Mouse (Mus musculus): ENCODE measurements at regions not wholly inside any gene's neighbourhood (a gene's known extent, or its start where the extent isn't known, plus 50 kb on each side); places are given as distances from the start of the nearest gene placed in this dataset.
"Not testable (repeated sequence)": the region's sequence is repeated elsewhere in the genome, so short reads cannot be mapped to it uniquely, and the experiment has no call there.

DNA sequence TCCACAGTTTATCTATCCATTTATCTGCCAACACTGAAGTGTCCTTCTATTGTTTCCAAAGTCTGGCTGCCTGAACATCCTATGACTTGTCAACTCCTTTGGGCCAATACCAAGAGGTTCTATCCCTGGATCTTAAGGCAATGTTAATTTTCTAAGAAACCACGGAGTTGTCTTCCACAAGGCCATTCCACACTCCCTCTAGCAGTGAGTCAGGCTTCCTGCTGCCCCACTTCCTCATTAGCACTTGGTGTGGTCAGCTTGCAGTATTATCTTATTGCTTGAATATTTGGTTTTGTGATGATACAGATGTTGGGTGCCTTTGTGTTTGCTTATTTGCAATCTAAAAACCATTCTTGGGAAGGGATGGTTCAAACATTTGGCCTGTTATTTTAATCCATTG is 87.5 kb upstream of the Ppp2r2d start:
- no peak overlapping the region for H3K27ac ChIP-seq (replicated peaks)
- no peaks in the 10 kb centered on the region for H3K9me3 ChIP-seq
- H3K4me2 ChIP-seq (replicated peaks): no peak overlapping the region
- H3K4me1 ChIP-seq: no peaks in the 10 kb centered on the region
- 73% methylated on average over 1 of the region's 1 CpGs for WGBS
- no peak overlapping the region for H3K9ac ChIP-seq (replicated peaks)
- no peaks in the 10 kb centered on the region for H3K27me3 ChIP-seq
- H3K36me3 ChIP-seq: no peaks in the 10 kb centered on the region
- H3K4me3 ChIP-seq: no peak overlapping the region
- ATAC-seq (replicated peaks): no peak

DNA sequence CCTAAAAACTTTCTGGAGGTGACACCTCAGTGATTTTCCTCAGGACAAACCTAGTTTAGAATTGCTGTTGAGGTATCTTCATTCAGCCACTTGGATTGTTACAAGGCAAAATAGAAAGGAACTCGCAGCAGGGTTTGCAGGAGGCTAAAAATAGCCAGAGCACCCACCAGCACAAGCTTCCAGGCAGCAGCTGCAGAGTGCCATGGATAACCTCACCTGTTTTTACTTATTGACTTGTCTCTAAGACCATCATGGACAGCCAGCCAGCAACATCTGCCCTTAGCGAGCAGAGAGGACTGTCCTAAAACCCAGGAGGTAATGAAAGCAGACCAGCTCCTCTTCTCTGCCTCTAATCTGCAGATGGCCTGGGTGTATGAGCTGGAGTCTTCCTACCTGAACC is 97.4 kb upstream of the Ppp2r2d start:
- H3K4me3 ChIP-seq: no peak overlapping the region
- H3K9ac ChIP-seq (replicated peaks): no peak overlapping the region
- no peak overlapping the region for H3K27ac ChIP-seq (replicated peaks)
- no peaks in the 10 kb centered on the region for H3K36me3 ChIP-seq
- H3K27me3 ChIP-seq: no peaks in the 10 kb centered on the region
- no peaks in the 10 kb centered on the region for H3K4me1 ChIP-seq
- no peaks in the 10 kb centered on the region for H3K9me3 ChIP-seq
- H3K4me2 ChIP-seq (replicated peaks): no peak overlapping the region
- 83% methylated on average over 2 of the region's 2 CpGs for WGBS
- no peak for ATAC-seq (replicated peaks)

DNA sequence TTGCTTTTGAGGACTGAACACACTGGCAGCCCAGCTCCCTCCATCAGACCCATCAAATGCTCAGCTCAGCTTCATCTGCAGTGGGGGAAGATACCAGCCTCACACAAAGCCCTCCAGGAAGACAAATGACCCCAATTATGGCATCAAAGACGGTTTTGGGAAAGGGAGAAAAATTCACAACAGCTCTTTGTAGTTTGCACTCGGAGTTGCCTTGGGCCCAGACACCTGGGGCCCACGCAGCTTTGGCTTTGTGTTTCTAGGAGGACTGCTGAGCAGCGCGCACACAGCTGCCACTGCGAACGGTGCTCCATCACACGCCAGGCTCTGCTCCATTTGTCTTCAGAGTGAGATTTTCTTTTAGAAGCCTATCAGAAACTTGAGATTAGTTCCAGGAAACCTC is 99.3 kb upstream of the Ppp2r2d start:
- no peak for ATAC-seq (replicated peaks)
- 47% methylated on average over 8 of the region's 8 CpGs for WGBS
- Histone ChIP-seq H3K36me3 (no peaks in the 10 kb centered on the region), H3K4me1 (peaks cover 9% of the 10 kb centered on the region; the same call in 1 of the 2 replicates), H3K27ac (replicated peaks) (no peak overlapping the region), H3K4me3 (no peak overlapping the region), H3K9ac (replicated peaks) (no peak overlapping the region), H3K4me2 (replicated peaks) (no peak overlapping the region), H3K27me3 (no peaks in the 10 kb centered on the region), H3K9me3 (no peaks in the 10 kb centered on the region)

DNA sequence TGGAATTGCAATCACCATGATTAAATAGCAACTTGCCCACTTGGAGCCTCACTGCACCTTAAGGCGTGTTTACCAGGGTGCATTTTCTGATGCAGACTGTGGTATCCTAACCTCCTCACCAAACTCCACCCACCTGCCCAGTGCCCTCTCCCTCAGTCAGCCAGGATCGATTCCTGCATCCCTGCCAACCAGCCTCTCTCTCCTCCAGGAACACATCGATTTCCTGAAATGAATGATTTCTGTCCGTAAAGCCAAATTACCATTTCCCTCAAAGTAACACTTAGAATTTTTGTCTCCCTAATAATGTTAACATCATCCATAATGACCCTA is 103.4 kb upstream of the Ppp2r2d start:
- H3K9ac ChIP-seq (replicated peaks): no peak overlapping the region
- no peaks in the 10 kb centered on the region for H3K36me3 ChIP-seq
- 67% methylated on average over 4 of the region's 4 CpGs for whole genome bisulfite sequencing
- no peaks in the 10 kb centered on the region for H3K27me3 ChIP-seq
- ATAC-seq (replicated peaks): no peak
- H3K4me1 ChIP-seq: peaks cover 9% of the 10 kb centered on the region; the same call in 1 of the 2 replicates
- no peak overlapping the region for H3K4me3 ChIP-seq
- no peak overlapping the region for H3K27ac ChIP-seq (replicated peaks)
- H3K9me3 ChIP-seq: no peaks in the 10 kb centered on the region
- H3K4me2 ChIP-seq (replicated peaks): no peak overlapping the region

DNA sequence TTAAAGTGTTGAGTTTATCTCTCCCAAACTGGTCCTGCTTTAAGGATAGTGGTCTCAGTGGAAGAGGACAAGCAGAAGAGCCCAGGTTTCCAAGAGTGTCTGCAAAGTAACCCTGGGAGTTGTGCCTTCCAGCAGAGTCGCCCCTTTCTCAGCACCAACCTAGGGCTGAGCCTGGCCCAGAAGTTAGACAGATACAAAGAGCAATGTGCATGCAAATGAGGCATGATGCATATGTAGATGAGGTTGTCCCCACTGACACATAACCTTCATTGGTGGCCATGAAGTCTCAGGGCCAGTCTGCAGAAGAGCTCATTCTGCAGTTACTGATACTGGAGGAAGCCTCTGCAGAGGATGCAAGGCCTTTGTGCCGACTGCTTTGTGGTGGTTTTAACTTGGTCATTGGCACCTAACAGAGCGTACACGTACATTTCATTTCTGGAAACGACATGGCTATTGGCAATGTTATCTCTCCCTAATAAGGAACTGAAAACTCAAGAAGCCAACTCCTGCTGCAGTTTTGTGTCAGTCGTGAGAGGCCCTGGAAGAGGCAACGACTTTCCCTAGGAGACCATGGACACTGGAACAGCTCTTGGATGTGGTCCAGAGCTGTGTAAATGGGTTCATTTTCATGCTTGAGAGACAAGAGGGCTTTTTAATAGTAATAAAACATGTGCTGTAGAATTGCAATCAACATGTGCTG is 103.9 kb upstream of the Ppp2r2d start:
- 50% methylated on average over 7 of the region's 7 CpGs for WGBS
- H3K4me2 ChIP-seq (replicated peaks): no peak overlapping the region

DNA sequence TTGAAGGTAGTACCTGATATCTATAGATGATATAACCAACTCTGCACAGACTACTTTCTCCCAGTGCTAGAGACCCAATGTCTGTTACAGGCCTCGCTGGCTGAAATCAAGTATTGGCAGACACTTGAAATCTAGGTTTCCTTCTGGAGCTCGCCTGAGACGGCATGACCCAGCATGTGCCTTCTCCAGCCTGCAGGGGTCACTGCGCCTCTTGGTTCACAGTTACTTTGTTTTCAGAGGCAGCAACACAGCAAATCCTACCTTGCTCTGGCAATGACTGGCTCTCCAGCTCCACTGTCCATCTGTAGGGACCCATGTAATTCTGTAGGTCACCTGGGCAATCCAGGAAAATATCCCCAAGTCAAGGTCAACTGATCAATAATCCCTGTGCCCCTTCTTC is 111.6 kb upstream of the Ppp2r2d start:
- Histone ChIP-seq H3K36me3 (no peaks in the 10 kb centered on the region), H3K27ac (replicated peaks) (no peak overlapping the region), H3K4me2 (replicated peaks) (no peak overlapping the region), H3K9ac (replicated peaks) (no peak overlapping the region), H3K4me1 (no peaks in the 10 kb centered on the region), H3K27me3 (no peaks in the 10 kb centered on the region), H3K9me3 (no peaks in the 10 kb centered on the region), H3K4me3 (no peak overlapping the region)
- ATAC-seq (replicated peaks): no peak
- WGBS: 35% methylated on average over 4 of the region's 4 CpGs

More for the DNA sequence above, 103.9 kb upstream of the Ppp2r2d start:
- Histone ChIP-seq H3K4me1 (peaks cover 9% of the 10 kb centered on the region; the same call in 1 of the 2 replicates), H3K4me3 (no peak overlapping the region), H3K36me3 (no peaks in the 10 kb centered on the region), H3K27ac (replicated peaks) (no peak overlapping the region), H3K9ac (replicated peaks) (no peak overlapping the region), H3K9me3 (no peaks in the 10 kb centered on the region), H3K27me3 (no peaks in the 10 kb centered on the region)
- ATAC-seq (replicated peaks): no peak

DNA sequence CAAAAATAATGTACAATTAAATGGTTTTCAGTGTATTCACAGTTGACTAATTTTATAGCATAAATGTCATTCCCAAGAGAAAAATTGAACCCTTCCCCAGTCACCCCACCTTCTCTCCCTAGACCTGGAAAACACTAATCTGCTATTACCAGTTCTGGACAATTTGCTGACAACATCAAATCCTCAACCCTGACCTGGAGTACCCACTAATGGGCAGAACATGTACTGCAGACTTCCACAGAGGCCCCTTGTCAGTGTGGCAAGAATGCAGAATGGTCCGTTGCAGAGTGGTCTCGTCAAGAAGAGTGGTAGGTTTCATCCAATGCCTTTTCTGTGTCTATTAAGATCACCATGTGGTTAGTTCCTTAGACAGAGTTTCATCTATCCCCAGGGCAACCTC is 121.0 kb upstream of the Ppp2r2d start:
- Histone ChIP-seq H3K9me3 (no peaks in the 10 kb centered on the region), H3K36me3 (no peaks in the 10 kb centered on the region), H3K9ac (replicated peaks) (no peak overlapping the region), H3K27me3 (no peaks in the 10 kb centered on the region), H3K27ac (replicated peaks) (no peak overlapping the region), H3K4me1 (no peaks in the 10 kb centered on the region), H3K4me2 (replicated peaks) (no peak overlapping the region), H3K4me3 (no peak overlapping the region)
- WGBS: 91% methylated on average over 2 of the region's 2 CpGs
- no peak for ATAC-seq (replicated peaks)

DNA sequence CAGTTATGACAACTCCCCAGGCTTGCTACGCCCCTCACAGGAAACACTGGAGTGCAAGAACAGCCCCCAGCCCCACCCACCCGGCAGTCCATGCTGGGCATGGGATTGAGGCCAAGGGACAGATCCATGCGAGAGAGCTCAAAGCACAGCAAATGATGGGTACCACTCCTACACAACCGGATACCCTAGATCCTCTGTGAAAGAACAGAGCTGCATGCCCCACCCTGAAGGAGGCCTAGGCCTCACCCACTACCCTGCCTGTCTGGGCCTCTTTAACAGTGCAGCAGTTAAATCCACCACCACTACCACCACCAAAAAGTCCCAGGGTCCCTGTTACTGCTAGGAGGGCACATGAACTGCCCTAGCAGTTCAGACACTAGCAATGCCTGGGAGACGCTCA is 126.3 kb upstream of the Ppp2r2d start:
- no peak overlapping the region for H3K9ac ChIP-seq (replicated peaks)
- H3K27me3 ChIP-seq: no peaks in the 10 kb centered on the region
- H3K4me1 ChIP-seq: no peaks in the 10 kb centered on the region
- no peaks in the 10 kb centered on the region for H3K9me3 ChIP-seq
- ATAC-seq (replicated peaks): no peak
- H3K4me3 ChIP-seq: no peak overlapping the region
- 82% methylated on average over 5 of the region's 5 CpGs for WGBS
- H3K36me3 ChIP-seq: no peaks in the 10 kb centered on the region
- H3K27ac ChIP-seq (replicated peaks): no peak overlapping the region
- no peak overlapping the region for H3K4me2 ChIP-seq (replicated peaks)

DNA sequence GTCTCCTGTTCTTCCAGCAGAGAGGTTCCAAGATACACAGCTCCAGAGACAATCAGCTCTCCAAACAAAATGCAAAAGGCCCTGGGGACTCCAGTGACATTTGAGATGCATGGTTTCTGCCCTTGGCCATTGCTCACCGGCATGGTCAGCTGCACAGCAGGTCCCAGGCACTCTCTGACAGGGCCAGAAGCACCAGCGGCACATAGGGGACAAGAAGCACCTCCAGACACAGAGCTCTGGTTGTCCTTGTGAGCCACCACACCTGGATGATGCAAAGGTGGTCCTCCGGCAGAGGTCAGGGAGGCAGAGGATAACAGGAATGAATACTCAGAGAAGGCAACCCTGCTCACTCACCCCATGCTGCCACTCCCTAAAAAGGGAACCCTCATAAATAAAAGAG is 126.8 kb upstream of the Ppp2r2d start:
- Histone ChIP-seq H3K9me3 (no peaks in the 10 kb centered on the region), H3K4me1 (no peaks in the 10 kb centered on the region), H3K27me3 (no peaks in the 10 kb centered on the region), H3K4me2 (replicated peaks) (no peak overlapping the region), H3K36me3 (no peaks in the 10 kb centered on the region), H3K27ac (replicated peaks) (no peak overlapping the region), H3K9ac (replicated peaks) (no peak overlapping the region), H3K4me3 (no peak overlapping the region)
- 75% methylated on average over 3 of the region's 3 CpGs for WGBS
- ATAC-seq (replicated peaks): no peak

DNA sequence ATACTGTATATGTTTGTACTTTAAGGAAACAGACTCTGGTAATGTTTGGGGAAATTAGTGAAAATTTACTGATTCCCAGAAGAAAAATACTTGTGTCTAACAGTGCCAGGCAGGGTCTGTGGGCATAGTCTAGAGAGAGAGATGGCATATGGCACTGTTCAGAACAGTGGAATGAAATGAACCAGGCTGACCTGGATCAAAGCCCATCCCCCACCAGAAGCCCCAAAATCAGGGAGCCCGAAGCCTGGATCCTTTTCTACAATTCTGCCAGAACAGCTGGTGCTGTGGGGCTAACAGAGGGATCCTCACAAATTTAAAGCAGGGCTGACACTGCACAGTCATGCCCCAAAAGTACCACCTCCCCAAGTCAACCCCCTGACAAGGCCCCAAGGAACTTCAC is 131.1 kb upstream of the Ppp2r2d start:
- no peaks in the 10 kb centered on the region for H3K36me3 ChIP-seq
- ATAC-seq (replicated peaks): no peak
- 70% methylated on average over 1 of the region's 1 CpGs for WGBS
- no peak overlapping the region for H3K4me2 ChIP-seq (replicated peaks)
- no peak overlapping the region for H3K9ac ChIP-seq (replicated peaks)
- no peak overlapping the region for H3K4me3 ChIP-seq
- no peaks in the 10 kb centered on the region for H3K9me3 ChIP-seq
- H3K27me3 ChIP-seq: no peaks in the 10 kb centered on the region
- H3K27ac ChIP-seq (replicated peaks): no peak overlapping the region
- no peaks in the 10 kb centered on the region for H3K4me1 ChIP-seq

DNA sequence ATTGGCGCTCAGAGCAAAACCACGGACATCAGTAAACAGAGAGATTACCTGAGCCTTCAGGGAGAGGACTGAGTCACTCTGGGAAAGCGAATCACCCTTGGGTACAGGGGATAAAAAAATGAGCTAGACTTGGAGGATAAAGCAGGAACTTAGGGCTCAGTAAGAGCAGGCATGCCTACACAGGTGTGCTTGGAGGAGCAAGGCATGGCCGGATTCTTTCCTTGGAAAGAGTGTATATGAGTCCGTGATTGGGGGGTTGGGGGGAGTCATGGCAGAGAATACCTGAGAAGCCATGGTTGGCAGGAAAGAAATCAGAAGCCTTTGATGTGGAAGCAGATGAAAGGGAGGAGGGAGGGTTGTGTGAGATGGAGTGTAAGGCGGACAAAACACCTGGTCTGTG is 137.5 kb upstream of the Ppp2r2d start:
- H3K4me1 ChIP-seq: 0 out of 2 replicates have a peak, but pooled peaks cover 5% of the 10 kb centered on the region
- no peaks in the 10 kb centered on the region for H3K27me3 ChIP-seq
- WGBS: 82% methylated on average over 6 of the region's 6 CpGs
- H3K4me3 ChIP-seq: no peak overlapping the region
- no peak overlapping the region for H3K9ac ChIP-seq (replicated peaks)
- no peak for ATAC-seq (replicated peaks)
- no peaks in the 10 kb centered on the region for H3K36me3 ChIP-seq
- H3K9me3 ChIP-seq: no peaks in the 10 kb centered on the region
- H3K4me2 ChIP-seq (replicated peaks): no peak overlapping the region
- H3K27ac ChIP-seq (replicated peaks): no peak overlapping the region

DNA sequence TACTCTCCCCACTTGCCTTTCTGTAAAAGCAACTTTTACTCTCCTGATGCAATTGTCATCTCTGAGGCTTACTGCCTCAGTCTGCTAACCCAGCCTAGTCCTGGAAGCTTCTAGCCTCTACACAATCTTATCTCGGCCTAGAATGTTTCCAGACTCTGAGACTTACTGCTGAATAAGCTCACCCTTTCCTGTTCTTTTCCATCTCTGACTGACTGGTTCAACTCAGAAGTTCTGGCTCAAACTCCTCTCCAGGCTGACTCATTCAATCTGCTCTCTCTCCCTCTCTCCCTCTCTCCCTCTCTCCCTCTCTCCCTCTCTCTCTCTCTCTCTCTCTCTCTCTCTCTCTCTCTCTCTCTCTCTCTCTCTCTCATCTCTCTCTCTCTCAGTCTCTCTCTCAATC is 146.3 kb upstream of the Ppp2r2d start:
- not testable (repeated sequence) for H3K4me3 ChIP-seq; H3K9ac ChIP-seq (replicated peaks); H3K36me3 ChIP-seq; H3K27me3 ChIP-seq; H3K9me3 ChIP-seq; ATAC-seq (replicated peaks); H3K4me2 ChIP-seq (replicated peaks); H3K27ac ChIP-seq (replicated peaks); H3K4me1 ChIP-seq
- WGBS: 87% methylated on average over 1 of the region's 1 CpGs

DNA sequence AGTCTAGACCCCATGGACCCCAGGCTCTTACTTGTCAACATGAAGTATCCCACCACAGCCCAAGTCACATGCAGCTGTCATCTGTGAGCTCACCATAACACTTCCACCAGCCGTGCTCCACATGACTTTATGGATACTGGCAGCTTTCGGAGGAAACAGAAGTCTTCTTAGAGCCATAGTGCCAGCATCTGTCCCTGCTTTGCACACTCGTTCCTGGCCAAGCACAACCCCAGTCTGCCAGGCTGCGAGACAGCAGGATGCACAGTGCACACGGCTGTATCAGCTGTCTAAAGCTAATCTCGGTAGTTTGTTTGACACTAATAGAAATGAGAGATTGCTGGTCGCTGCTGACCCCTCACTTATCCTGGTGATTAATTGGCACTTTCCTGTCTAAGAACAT is 163.7 kb upstream of the Ppp2r2d start:
- Histone ChIP-seq H3K27me3 (no peaks in the 10 kb centered on the region), H3K4me1 (no peaks in the 10 kb centered on the region), H3K27ac (replicated peaks) (no peak overlapping the region), H3K4me2 (replicated peaks) (no peak overlapping the region), H3K36me3 (no peaks in the 10 kb centered on the region), H3K9ac (replicated peaks) (no peak overlapping the region), H3K4me3 (no peak overlapping the region), H3K9me3 (no peaks in the 10 kb centered on the region)
- ATAC-seq (replicated peaks): no peak
- WGBS: 74% methylated on average over 7 of the region's 7 CpGs

Data from forebrain, embryonic 15.5 days (tissue).